Mouse (Mus musculus): Measurements from ENCODE around the gene Hbq1a. TPM values are rescaled to one million over a fixed set of nuclear protein-coding genes. Genes with fewer than 3 reads are reported as not detected.

The Hbq1a gene
- total RNA-seq, 2 experiments from 2014 or later: not detected

DNA sequence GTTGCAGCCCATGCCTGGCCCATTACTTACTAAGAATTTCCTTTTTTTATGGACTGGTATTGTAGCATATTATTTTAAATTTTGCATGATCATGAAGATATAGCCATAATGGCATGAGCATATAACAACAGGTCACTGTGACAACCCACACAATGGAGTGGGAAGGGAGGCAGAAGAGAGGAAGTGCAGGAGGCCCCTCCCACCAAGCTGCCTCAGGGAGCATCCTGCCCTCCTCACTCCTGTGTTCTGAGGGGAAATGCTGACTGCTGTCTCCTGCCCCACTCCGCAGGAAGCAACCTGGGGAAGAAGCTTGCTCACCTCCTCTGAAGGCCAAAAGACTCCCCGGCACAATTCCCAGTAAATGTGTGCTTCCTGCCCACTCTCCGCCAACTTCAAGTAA, 10.1 kb downstream of the Hbq1a start:
- ATAC-seq (replicated peaks; ENCODE audit: low FRiP score, low TSS enrichment, poor library complexity, severe bottlenecking): no peak

DNA sequence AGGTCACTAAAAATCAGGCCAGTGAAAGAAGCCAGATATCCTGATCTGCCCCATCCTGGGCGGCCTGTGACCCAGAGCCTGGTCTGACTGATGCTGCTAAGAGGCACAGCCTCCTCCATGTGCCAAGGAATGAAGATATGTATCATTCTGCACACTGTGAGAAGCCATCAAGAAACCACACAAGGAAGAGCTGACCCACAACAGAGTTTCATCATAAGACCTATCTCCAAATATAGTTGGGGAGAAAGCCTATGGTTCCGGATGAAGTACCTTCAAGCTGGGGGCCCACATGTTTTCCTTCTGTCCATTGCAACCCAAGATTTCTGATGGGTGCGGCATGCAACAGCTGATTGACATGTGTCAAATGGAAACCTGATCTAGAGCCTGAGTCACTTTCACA, 16.1 kb downstream of the Hbq1a start:
- no peak for ATAC-seq (replicated peaks; ENCODE audit: low FRiP score, low TSS enrichment, poor library complexity, severe bottlenecking)

DNA sequence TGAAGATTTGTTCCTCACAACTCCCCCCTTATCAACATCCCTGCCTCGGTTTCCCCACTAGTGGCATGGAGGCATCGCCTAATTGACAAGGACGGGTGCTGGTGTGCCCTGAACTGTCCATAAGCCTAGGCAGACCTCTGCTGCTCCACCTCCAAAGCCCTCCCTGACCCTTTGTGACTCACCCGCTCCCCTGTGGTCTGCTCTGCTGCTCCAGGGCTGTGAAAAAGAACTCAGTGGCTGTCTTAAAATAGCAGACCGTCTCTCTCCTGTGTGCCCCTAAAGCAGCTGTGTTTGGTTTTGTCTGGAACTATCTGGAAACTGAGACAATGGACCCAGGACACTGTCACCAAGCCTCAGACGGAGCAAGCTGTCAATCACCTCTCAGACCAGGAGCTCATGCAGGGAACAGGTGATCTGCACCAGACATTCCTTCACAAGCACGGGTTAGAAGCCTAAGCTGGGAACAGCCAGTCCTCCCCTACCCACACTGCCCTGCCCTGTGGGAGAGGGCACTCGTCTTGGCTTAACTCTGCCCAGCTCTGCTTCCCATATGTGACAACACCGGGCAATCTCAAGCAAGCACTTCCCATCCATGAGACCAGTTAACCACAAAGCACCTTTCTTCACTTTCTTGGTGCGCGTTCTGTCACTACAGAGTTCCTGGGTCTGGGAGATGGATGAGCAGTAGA, 20.8 kb downstream of the Hbq1a start:
- no peak for ATAC-seq (replicated peaks; ENCODE audit: low FRiP score, low TSS enrichment, poor library complexity, severe bottlenecking)

DNA sequence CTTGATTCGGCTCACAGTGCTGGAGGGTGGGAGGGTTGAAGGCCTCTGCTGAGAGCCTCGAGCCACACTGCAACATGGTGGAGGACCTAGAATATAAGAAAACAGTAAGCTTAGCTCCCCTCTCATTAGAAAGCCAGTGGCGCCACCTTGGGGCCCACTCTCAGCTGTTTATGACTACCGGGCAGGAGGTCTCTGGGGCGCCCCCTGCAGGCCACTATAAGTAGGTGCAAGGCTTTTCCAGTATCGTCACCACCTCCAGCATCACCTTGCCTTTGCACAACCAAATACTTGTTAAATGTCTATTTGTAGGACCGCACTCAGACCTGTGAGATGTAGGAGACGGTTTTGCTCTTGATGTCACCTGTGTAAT, 21.3 kb downstream of the Hbq1a start:
- peak; percentile 71 for ATAC-seq (replicated peaks; ENCODE audit: low FRiP score, low TSS enrichment, poor library complexity, severe bottlenecking)

DNA sequence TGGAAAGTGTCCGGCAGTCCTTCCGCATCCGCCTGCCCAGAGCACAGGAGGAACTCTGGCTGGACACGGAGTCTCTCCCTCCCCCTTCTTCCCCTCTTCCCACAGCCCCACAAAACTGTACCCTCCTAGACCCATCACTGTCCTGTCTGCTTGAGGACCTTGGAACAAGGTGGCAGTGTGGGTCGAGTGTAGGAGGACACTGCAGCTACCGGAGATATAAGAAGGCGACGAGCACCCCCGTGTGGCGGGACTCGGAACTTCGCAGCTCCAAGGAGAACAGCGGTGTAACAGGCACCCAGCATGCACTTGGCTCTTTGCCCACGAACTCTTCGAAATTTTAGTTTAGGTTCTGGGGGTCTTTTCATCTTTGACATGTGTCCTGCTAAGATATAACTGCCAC, 24.7 kb downstream of the Hbq1a start:
- peak; percentile 77 for ATAC-seq (replicated peaks; ENCODE audit: low FRiP score, low TSS enrichment, poor library complexity, severe bottlenecking)

DNA sequence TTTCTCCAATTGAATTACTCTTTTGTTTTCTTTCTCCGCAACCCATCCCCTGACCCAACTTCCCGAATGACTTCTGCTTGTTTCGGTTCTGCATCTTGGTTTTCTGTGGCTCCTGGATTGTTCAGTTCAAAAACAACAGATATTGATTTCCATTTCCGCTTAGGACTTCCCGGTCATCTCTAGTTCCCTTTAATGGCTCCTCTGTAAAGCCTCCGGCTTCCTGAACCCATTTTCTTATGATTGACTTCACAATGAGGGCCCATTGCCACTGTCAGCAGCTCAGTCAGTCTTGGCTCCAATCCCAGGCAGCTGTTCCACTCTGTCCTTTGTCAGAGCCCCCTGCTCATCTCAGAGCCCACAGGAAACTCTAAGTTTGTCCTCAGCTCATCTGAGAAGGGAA, 31.2 kb downstream of the Hbq1a start:
- ATAC-seq (replicated peaks; ENCODE audit: low FRiP score, low TSS enrichment, poor library complexity, severe bottlenecking): no peak

DNA sequence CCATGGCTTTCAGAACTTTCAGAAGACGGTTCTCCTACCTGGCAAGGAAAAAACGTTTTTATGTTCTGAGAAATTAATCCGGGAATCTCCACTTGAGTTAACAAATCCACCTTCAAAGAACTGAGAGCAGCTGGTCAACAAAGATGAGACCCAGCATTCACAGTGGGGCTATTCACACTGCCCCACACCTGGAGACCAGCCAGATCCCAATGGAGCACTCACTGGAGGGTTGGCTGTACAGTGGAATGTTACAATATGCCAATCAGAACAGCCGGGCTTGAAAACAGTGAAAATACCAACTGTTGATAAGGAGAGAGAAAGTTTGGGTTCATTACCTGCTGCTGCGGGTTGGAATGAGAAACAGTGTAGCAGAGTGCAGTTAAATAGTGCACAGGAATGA, 32.0 kb downstream of the Hbq1a start:
- no peak for ATAC-seq (replicated peaks; ENCODE audit: low FRiP score, low TSS enrichment, poor library complexity, severe bottlenecking)

DNA sequence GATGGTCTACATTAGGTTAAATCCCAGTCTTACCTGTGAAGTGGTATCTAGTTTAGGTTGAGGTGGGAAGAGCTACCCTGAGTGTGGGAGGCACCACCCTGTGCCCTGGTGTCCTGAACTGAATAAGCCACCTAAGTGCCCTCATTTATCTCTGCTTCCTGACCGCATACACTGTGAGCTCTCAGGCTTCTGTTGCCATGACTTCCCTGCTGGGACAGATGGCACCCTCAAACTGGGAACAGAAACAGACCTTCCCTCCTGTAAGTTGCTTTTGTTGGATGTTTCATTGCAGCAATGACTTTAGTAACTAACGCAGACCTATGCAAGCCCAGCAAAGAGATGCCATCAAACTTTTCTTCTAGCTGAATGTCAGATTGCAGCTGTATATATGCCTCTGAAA, 33.4 kb downstream of the Hbq1a start:
- ATAC-seq (replicated peaks; ENCODE audit: low FRiP score, low TSS enrichment, poor library complexity, severe bottlenecking): no peak

DNA sequence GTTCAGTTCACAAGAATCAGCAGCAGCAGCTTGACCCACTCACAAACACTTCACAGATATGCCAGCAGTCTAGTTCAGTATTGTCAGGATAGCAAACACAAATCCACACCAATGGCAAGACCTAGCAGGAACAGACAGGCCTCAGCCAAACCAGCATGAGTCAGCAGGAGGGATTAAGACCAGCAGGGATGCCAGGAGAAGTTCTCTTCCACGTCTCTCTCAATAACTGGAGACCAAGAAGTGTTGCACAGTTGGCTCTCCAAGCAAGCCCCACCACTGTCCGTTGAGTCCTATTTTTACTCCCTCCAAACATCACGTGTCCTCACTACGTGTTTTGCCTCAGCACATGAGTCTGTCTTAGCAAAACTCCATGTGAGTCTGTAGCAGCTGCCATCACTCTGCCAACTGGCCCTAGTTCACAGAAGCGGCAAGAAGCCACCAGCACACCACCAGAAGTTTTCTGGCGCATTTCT, 36.6 kb downstream of the Hbq1a start:
- no peak for ATAC-seq (replicated peaks; ENCODE audit: low FRiP score, low TSS enrichment, poor library complexity, severe bottlenecking)

DNA sequence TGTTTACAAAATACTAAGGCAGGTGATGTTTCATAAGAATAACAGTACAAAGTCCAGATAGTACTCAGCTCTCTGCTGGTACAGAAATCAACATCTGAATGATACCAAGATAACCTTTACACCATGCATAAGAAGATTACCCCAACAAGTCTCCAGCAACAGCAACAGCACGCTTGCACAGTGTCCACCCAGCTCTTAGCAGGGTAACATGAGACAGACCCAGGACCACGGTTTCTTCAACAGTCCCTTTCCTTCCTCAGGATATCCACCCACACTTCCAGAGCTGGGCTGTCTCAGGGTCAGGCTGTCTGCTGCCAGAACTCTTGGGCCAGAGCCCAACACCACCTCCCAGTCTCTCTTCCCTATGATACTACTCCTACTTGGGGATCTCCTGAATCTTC, 39.3 kb downstream of the Hbq1a start:
- no peak for ATAC-seq (replicated peaks; ENCODE audit: low FRiP score, low TSS enrichment, poor library complexity, severe bottlenecking)

DNA sequence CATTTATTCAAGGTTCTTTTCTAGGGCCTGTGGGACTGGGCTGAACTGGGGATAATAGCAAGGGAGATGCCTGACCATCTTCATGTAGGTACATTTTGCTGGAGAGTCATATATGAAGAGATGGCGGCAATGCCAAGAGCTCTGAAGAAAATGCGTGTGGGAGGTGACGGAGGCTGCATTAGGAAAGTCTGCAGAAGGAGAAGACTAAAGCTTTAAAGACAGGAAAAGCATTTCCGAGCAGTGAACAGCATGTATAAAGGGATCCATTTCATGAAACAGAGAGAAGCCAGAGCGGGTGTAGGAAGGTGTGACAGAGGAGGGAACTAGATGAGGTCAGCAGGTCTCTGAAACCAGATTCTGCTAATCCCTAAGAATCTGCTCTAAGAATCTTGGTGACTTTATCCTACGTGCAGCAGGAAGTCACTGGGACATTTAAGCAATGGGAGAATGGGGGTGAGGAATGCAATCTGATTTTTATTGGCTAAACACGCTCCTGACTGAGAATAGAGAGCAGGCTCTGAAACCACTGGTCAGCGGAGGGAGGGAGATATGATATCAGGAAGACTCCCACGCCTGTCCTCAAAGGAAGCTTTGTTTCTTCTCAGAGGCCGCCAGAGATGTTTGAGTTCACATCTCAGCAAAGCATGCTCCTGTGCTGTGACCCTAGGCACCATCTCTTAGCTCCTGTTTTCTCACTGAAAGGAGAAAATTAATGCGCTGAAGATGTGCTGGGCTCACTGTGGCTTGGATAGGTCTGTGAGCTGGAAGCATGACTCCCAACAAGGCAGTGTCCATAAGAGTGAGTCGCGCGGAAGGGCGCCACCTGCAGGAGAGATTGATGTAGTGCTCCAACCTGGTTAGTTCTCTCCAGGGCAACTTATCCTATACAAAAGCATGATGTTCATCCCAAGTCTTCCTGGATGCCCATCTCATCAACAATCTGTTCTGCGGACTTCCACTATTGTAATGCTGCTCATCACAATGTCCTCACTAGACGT, 40.9 kb downstream of the Hbq1a start:
- ATAC-seq (replicated peaks; ENCODE audit: low FRiP score, low TSS enrichment, poor library complexity, severe bottlenecking): peak; percentile 60

DNA sequence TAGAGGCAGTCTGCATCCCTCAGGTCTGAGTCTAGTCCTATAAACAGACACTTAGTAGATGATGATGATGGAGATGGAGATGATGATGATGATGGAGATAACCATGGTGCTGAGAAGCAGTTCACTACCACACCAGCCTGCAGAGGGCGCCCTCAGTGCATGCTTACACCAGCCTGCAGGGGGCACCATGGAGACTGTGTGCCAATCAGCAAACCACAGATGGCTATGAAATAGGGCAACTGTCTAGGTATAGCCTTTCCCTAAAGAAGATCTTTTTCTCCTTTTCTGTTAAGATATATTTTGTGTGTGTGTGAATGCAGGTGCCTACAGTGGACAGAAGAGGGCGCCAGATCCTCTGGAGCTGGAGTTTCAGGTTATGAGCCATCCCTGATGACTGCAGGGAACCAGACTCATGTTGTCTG, 42.9 kb downstream of the Hbq1a start:
- peak; percentile 29; the same call in 1 of the 2 replicates for ATAC-seq (replicated peaks; ENCODE audit: low FRiP score, low TSS enrichment, poor library complexity, severe bottlenecking)

DNA sequence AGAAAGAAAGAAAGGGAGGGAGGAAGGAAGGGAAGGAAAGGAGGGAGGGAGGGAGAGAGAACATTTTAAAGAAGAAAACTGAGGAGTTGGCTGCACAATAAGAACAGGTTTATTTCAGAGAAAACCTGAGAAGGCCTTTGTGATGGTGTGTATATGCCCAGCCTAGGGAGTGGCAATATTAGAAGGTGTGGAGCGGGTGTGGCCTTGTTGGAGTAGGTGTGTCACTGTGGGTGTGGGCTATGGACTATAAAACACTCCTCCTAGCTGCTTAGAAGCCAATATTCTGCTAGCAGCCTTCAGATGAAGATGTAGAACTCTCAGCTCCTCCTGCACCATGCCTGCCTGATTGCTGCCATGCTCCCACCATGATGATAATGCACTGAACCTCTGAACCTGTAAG, 43.5 kb downstream of the Hbq1a start:
- no peak for ATAC-seq (replicated peaks; ENCODE audit: low FRiP score, low TSS enrichment, poor library complexity, severe bottlenecking)

DNA sequence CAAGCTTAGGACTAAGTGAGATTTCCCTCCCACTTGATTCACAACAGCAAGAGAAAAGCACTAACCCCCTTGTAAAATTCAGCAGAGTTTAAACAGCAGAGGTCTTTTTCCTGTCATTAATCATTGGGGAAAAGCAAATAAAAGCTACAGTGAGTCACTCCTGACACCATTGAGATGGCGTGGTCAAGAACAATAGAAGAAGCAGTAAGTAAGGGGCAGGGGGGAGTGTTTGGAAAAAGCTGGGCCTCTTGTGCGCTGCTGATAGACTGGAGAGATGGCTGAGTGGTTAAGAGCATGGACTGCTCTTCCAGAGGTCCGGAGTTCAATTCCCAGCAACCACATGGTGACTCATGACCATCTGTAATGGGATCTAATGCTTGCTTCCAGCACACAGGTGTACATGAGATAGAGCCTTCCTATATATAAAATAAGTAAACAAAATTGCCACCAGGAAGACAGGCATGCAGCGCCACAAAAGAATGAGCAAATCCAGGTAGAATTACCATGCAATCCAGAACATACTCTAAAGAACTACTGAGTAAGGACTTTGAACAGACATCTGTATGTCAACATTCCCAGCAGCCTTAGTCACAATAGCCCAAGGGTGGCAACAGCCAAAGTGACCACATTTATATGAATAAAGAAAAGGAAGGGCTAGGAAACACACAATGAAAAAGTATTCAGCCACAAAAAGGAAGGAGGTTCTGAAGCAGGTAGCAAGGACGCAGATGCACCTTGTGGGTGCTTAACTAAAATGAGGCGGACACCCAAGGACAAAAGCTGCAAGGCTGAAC, 45.8 kb downstream of the Hbq1a start:
- ATAC-seq (replicated peaks; ENCODE audit: low FRiP score, low TSS enrichment, poor library complexity, severe bottlenecking): no peak

DNA sequence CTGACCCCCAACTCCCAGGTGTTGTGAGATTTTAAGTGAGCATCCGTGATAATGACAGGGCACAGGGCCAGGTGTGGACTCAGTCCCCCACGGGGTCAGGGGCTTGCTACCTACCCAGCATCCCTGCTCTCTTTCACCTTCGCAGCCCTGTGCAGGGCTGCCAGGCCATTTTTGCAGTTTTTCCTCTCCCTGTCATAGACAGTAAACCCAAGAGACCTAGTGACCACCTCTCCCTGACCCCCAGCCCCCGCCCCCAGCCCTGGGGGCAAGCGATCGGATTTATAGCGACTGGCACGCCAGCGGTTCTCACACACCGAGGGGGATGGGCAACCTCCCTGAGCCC, 47.4 kb downstream of the Hbq1a start:
- no peak for ATAC-seq (replicated peaks; ENCODE audit: low FRiP score, low TSS enrichment, poor library complexity, severe bottlenecking)

DNA sequence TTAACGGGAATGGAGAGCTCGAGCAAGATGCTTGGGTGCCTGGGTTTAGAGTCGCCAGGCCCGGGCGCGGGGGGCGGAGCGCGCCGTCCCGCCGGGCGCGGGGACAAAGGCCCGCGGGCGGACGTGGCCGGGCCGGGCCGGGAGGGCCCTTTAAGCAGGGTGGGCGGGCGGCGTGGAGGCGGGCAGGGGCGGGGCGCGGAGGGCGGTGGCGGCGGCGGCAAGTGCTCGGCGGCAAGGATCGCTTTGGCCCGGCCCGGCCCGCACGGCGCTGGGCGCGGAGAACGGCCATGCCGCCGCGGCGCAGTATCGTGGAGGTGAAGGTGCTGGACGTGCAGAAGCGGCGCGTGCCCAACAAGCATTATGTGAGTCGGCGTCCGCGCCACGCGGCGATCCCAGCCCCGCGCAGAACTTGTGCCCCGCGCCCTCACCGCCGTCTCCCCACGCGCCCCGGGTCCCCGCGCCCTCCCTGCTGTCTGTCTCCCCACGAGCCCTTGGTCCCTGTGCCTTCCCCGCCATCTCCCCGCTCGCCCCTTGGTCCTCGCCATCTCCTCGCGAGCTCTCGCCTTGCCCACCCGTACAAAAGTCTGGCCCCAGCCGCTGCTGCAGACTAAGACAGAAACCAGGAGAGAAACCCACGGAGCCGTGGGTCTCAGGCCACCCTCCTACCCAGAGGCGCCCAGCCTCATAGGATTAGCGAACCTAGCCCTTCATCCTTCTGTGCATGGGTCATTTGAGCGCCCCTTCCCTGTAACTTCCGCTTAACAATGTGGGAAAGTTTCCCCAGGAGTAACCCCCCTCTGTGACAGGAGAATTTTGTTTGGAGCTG, 48.0 kb downstream of the Hbq1a start, which contains the start of gene Sh3pxd2b:
Sh3pxd2b (plus strand) TSS at position 214 of the 826 bp plus-strand sequence.
- ATAC-seq (replicated peaks; ENCODE audit: low FRiP score, low TSS enrichment, poor library complexity, severe bottlenecking): peak; percentile 27

DNA sequence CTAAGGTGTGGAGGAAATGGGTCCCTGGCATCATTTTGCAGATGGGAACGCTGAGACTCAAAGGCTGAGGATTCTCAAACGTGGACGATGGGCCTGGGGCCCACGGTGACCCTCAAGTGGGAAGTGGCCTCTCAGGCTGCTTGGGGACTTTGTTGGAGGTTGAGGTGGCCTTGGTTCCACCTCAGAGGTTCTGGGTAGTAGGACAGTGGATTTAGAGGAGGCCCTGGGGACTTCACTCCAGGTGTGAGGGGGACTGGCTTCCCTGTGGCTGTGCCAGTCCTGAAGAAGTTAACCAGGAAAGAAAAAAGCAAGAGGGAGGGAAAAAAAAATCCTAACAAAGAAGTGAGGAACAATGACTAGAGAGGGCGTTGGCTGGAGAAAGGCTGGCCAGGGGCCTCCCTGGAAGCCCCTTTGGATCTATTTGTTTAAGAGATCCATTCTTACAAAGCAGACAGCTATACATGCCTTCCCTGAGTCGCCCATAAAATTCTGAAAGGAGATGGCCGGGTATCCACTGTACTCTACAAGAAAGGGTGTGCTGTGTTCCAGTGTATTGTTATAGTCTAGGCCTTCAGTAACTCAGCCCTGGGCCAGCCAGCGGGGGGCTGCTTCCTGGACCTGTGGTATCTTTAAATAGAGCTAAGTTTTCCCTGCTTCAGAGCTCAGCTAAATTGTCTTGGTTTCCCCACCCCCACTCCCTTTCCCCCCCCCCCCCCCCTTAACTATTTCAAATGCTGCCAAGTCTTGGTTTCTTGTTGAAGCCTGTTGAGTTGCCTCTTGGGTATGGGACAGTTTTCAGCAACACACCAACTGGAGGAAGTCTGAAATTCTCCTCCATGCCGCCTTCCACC, 48.8 kb downstream of the Hbq1a start:
- ATAC-seq (replicated peaks; ENCODE audit: low FRiP score, low TSS enrichment, poor library complexity, severe bottlenecking): no peak

DNA sequence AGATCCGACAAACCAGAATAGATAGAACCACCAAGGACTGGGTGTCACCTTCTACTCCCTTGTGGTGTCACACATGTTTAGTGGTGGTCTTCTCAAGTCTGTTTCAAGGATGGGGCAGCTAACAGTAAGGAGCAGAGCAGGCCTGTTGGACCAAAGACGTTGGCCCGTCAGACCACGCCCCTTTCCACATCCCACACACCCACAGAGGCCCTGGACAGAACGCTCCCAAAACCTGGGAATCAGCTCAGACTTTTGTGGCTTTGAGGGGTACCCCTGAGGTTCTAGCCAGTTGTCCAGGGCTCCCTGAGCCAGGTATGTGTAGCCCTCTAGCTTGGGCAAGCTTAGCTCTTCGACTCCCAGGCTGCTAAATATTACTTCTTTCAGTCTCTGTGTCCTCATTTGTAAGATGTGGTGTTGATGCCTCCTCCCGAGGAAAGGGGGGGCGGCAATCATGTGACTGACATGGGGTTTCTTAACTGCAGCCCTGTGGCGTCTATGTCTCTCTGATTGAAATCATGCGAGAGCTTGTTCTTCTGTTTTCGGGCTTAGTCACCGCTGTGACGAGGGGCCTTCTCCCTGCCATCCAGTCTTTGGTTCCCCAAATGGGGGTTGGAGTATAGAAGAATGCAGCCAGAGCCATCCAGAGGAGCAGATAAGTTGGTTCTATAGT, 49.5 kb downstream of the Hbq1a start:
- ATAC-seq (replicated peaks; ENCODE audit: low FRiP score, low TSS enrichment, poor library complexity, severe bottlenecking): 0 out of 2 replicates have a peak, but pooled peaks have one; percentile 9

Measured in megakaryocyte-erythroid progenitor cell, adult 5-6 weeks (primary cell).